Mouse (Mus musculus) bone marrow, adult 2 months (tissue): ENCODE measurements around the gene Mccc1. TPM values are rescaled to one million over a fixed set of nuclear protein-coding genes. Genes with fewer than 3 reads are reported as not detected.

Source experiments
- H3K27ac ChIP-seq: fragments of 200-500 bp; 2 replicates; pipeline ENCODE4 v1.5.1; 2012; ENCODE audit warnings: low read depth, mild to moderate bottlenecking, control low read depth, inconsistent platforms, low read length; ENCODE audit not compliant: control insufficient read depth, poor library complexity, insufficient read depth
- H3K4me1 ChIP-seq: fragments of 200-500 bp; 2 replicates; pipeline ENCODE4 v1.6.1; 2011; ENCODE audit warnings: low read length; ENCODE audit not compliant: control insufficient read depth, insufficient read depth
- H3K4me3 ChIP-seq: fragments of 200-500 bp; replicated peaks from 2 replicates; pipeline ENCODE3; 2011; ENCODE audit warnings: mild to moderate bottlenecking, low read depth, low read length, control low read depth; ENCODE audit not compliant: control insufficient read depth
- CTCF ChIP-seq: fragments of 200-500 bp; IDR thresholded peaks from 2 replicates; pipeline ENCODE4 v1.5.1; 2011; ENCODE audit warnings: low read length, control low read depth; ENCODE audit not compliant: control insufficient read depth, insufficient read depth
- POLR2A ChIP-seq: fragments of 200-500 bp; IDR thresholded peaks from 2 replicates; pipeline ENCODE4 v1.6.1; 2011; ENCODE audit warnings: low read depth, mild to moderate bottlenecking, control low read depth, low read length, borderline replicate concordance; ENCODE audit not compliant: control insufficient read depth
- WGBS: fragments of 180-500 bp; shearing (Covaris S2); methylation state at CpG from one replicate; pipeline ENCODE4 v1.1.7; 2018; 5-methylcytosine and 5-hydroxymethylcytosine counted together
- polyA plus RNA-seq: library from polyadenylated mRNA; stranded (reverse); fragments of >200 nt; gene quantifications from 2 replicates; pipeline ENCODE4 v1.2.4, GENCODE M21; 2011; ENCODE audit warnings: low replicate concordance; ENCODE audit not compliant: missing spikeins, insufficient read depth, insufficient read length

Mccc1 gene
- polyA plus RNA-seq, 1 experiment = 12.6 TPM

DNA sequence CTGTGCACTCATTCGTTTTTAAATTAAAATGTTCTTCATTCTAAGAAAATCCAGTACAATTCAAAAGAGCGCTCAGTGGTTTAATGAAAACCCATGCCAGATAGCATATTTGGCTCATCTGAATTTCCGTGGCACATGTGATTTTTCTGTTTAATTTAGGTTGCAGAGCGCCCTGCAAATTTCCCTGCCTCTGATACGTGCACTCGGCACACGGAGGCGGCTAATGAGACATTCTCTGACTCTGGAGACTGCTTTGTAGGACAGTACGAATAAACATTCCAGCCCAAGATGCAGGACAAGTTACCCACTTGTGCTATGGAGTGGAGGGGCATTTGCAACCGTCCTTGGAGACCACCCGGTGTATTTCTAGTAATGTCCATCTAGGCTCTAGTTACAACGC is 29.3 kb downstream of the Mccc1 start:
- no peak overlapping the region for H3K27ac ChIP-seq
- no peak overlapping the region for H3K4me3 ChIP-seq
- peaks cover 3% of the 10 kb centered on the region; the same call in 1 of the 2 replicates for H3K4me1 ChIP-seq
- 87% methylated on average over 12 of the region's 12 CpGs for WGBS
- TF ChIP-seq CTCF = no peak

DNA sequence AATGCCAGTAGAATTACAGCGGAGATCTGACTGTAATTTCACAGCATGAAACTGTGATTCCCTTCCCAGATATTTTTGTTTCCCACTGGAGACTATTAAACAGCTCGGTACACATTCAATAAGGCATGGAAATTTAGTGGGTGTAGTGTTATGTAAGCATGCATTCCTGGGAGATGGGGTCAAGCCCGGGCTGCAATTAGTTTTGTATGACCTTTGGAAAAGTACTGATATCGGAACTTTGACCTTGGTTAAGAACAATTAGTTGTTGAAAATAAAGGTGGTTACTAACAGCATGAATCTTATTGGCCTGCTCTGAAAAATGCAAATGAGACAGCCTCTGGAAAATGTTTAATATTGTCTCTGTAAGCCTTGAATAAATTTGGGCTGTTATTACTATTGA is 30.0 kb downstream of the Mccc1 start:
- no peak overlapping the region for H3K27ac ChIP-seq
- WGBS = 82% methylated on average over 4 of the region's 4 CpGs
- H3K4me1 ChIP-seq = peaks cover 3% of the 10 kb centered on the region; the same call in 1 of the 2 replicates
- no peak overlapping the region for H3K4me3 ChIP-seq
- TF ChIP-seq POLR2A = no peak

GRCm38 (mm10) chr3:35967366-35967921 is 33.0 kb downstream of the Mccc1 start:
- Histone ChIP-seq H3K27ac (peak overlapping the region; percentile 25; the same call in 1 of the 2 replicates), H3K4me1 (peaks cover 3% of the 10 kb centered on the region; the same call in 1 of the 2 replicates), H3K4me3 (no peak overlapping the region)
- WGBS = 43% methylated on average over 8 of the region's 8 CpGs
- TF ChIP-seq CTCF (no peak), POLR2A (no peak)

DNA sequence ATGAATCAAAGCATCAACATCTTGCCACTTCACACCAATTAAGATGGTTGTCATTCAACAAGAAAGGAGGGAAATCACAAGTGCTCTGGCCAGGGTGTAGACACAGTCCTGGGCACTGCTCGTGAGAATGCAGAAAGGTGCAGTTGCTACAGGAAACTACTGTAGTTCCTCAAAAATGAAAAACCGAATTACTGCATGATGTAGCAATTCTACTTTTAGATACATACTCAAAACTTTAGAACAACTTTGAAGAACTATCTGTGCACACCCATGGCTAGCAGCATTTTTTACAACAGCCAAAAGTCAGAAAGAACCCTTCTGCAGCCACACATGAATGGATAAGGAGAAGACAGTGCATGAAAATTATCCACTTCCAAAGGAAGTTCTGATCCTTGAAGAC is 34.0 kb downstream of the Mccc1 start:
- no peak for TF ChIP-seq POLR2A
- no peak for TF ChIP-seq CTCF
- no peak overlapping the region for H3K27ac ChIP-seq
- WGBS = 5% methylated on average over 2 of the region's 2 CpGs
- H3K4me3 ChIP-seq = no peak overlapping the region
- peaks cover 3% of the 10 kb centered on the region; the same call in 1 of the 2 replicates for H3K4me1 ChIP-seq

- Histone ChIP-seq H3K27ac (no peak overlapping the region), H3K4me1 (peaks cover 3% of the 10 kb centered on the region; the same call in 1 of the 2 replicates), H3K4me3 (no peak overlapping the region)
- TF ChIP-seq POLR2A = no peak
- no peak for TF ChIP-seq CTCF
- WGBS = 12% methylated on average over 4 of the region's 4 CpGs
Observed at GRCm38 (mm10) chr3:35964928-35965327, 35.5 kb downstream of the Mccc1 start.

- WGBS = 81% methylated on average over 5 of the region's 5 CpGs
Observed at GRCm38 (mm10) chr3:35963921-35964320, 36.6 kb downstream of the Mccc1 start.

GRCm38 (mm10) chr3:35963401-35963800 is 37.1 kb downstream of the Mccc1 start:
- 85% methylated on average over 4 of the region's 4 CpGs for WGBS
- Histone ChIP-seq H3K27ac (no peak overlapping the region), H3K4me1 (peaks cover 3% of the 10 kb centered on the region; the same call in 1 of the 2 replicates), H3K4me3 (no peak overlapping the region)
- TF ChIP-seq POLR2A (no peak), CTCF (no peak)

More at GRCm38 (mm10) chr3:35963921-35964320, 36.6 kb downstream of the Mccc1 start:
- no peak for TF ChIP-seq POLR2A
- TF ChIP-seq CTCF = no peak
- no peak overlapping the region for H3K4me3 ChIP-seq
- peaks cover 3% of the 10 kb centered on the region; the same call in 1 of the 2 replicates for H3K4me1 ChIP-seq
- no peak overlapping the region for H3K27ac ChIP-seq

DNA sequence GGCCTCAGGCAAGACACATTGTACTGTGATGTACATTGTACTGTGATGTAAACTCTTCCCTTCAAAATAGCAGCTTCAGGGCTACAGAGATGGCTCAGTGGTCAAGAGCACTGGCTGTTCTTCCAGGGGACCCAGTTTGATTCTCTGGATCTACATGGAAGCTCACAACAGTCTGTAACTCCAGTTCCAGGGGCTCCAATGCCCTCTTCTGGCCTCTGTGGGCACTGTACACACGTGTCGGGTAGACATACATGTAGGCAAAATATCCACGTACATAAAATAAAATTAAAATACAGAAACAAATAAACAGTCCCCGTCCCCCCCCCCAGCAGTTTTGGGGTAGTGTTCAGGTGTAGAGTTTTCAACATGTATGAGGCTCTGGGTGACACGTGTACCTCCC is 37.5 kb downstream of the Mccc1 start:
- WGBS = 82% methylated on average over 5 of the region's 5 CpGs
- H3K4me1 ChIP-seq = peaks cover 3% of the 10 kb centered on the region; the same call in 1 of the 2 replicates
- TF ChIP-seq CTCF (peak; percentile 17; the same call in 1 of the 2 replicates), POLR2A (no peak)
- no peak overlapping the region for H3K4me3 ChIP-seq
- no peak overlapping the region for H3K27ac ChIP-seq

DNA sequence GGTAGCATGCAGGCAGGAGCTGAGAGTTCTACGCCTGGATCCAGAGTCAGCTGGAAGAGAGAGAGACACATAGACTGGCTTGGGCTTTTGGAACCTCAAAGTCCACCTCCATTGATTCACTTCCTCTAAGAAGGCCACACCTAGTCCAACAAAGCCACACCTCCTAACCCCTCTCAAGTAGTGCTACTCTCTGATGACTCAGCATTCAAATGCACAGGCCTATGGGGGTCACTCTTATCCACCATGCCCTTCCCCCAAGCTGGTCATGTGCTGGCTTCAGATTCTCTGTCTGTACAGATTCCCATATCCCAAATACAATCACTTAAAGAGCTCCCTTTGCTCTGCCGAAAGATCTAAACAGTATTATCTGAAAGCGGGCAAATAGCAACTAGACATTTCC is 43.2 kb downstream of the Mccc1 start:
- Histone ChIP-seq H3K27ac (no peak overlapping the region), H3K4me1 (no peaks in the 10 kb centered on the region), H3K4me3 (no peak overlapping the region)
- TF ChIP-seq POLR2A (no peak), CTCF (no peak)
- WGBS = 90% methylated on average over 3 of the region's 3 CpGs
